Mouse (Mus musculus) cerebellum, adult 2 months (tissue): ENCODE measurements at regions not wholly inside any gene's neighbourhood (a gene's known extent, or its start where the extent isn't known, plus 50 kb on each side); places are given as distances from the start of the nearest gene placed in this dataset.

Experiments used
- DNase-seq, 2 experiments: peaks; one replicate each; pipeline ENCODE4 v3.0.0; 2021
- H3K27ac ChIP-seq: fragments of 200-500 bp; 2 replicates; pipeline ENCODE4 v1.5.1; 2012; ENCODE audit warnings: low read length, control low read depth, inconsistent platforms; ENCODE audit not compliant: insufficient read depth
- H3K27me3 ChIP-seq: fragments of 200-500 bp; 2 replicates; pipeline ENCODE4 v1.6.1; 2012; ENCODE audit warnings: inconsistent platforms, mild to moderate bottlenecking, low read length, moderate library complexity; ENCODE audit not compliant: control insufficient read depth, insufficient read depth
- H3K4me1 ChIP-seq: fragments of 200-500 bp; 2 replicates; pipeline ENCODE4 v1.6.1; 2011; ENCODE audit warnings: low read length; ENCODE audit not compliant: control insufficient read depth, insufficient read depth
- H3K4me3 ChIP-seq: fragments of 200-500 bp; replicated peaks from 2 replicates; pipeline ENCODE3; 2011; ENCODE audit warnings: mild to moderate bottlenecking, low read depth, low read length, control low read depth; ENCODE audit not compliant: insufficient read depth
- CTCF ChIP-seq: fragments of 200-500 bp; IDR thresholded peaks from 2 replicates; pipeline ENCODE4 v1.5.1; 2011; ENCODE audit warnings: low read depth, mild to moderate bottlenecking, control low read depth, low read length, moderate library complexity, borderline replicate concordance; ENCODE audit not compliant: insufficient read depth
- POLR2A ChIP-seq: fragments of 200-500 bp; IDR thresholded peaks from 2 replicates; pipeline ENCODE4 v1.6.1; 2011; ENCODE audit warnings: low read length, control low read depth, borderline replicate concordance; ENCODE audit not compliant: insufficient read depth
- WGBS: fragments of 180-500 bp; shearing (Covaris S2); methylation state at CpG from one replicate; pipeline ENCODE4 v1.1.7; 2018; 5-methylcytosine and 5-hydroxymethylcytosine counted together

DNA sequence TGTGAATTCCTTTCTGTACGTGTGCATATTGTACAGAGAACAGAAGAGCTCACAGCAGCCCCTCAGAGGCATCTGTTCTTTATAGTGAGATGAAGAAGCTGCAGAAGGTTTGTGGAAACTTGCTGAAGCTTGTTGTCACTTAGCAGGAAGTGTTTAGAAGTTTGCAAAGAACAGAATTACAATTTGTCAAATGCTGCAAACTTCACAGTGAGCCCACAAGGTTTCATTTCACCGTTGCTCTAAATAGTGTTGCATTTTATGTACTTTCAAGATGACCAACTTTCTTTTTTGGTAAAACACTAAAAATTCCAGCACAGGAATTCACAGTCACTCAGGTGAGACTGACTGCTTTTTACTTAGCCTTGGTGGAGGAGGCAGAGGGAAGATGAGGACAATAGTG is 649.5 kb downstream of the Cetn3 start:
- Histone ChIP-seq H3K4me3 (no peak overlapping the region), H3K4me1 (no peaks in the 10 kb centered on the region), H3K27ac (no peak overlapping the region), H3K27me3 (no peaks in the 10 kb centered on the region)
- no peak for DNase-seq
- no peak for TF ChIP-seq POLR2A
- TF ChIP-seq CTCF, result no peak
- 50% methylated on average over 2 of the region's 2 CpGs for WGBS

DNA sequence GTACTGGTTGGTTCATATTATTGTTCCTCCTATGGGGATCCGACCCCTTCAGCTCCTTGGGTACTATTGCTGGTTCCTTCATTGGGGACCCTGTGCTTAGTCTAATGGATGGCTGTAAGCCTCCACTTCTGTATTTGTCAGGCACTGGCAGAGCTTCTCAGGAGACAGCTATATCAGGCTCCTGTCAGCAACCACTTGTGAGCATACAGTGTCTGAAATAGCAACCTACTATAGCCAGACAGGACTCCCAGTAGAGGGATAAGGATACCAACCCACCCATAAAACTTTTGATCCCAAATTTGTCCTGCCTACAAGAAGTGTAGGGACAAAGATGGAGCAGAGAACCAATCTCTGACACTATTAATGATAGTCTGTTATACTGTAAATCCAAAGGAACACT is 656.4 kb downstream of the Cetn3 start:
- Histone ChIP-seq H3K27me3 (no peaks in the 10 kb centered on the region), H3K4me3 (no peak overlapping the region), H3K27ac (no peak overlapping the region), H3K4me1 (no peaks in the 10 kb centered on the region)
- TF ChIP-seq CTCF (no peak), POLR2A (no peak)
- no peak for DNase-seq
- 92% methylated on average over 1 of the region's 1 CpGs for WGBS

DNA sequence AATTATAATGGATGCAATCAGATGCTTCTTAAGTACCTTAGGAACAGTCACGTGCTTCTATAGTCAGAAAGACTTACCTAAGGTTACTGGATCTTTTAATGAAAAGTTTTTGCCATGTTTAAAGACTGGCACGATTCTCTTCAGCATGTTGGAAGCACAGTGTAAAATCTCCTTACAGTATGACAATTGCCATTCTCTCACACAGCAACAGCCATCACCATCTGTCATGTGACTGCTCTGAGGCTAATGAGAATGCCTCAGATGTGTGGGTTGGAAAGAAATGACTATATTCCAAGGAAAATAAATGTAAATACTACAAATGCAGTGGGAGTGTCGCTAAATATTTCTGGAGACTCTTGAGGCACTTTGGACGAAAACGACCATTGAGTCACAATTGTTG is 670.8 kb downstream of the Cetn3 start:
- no peaks in the 10 kb centered on the region for H3K4me1 ChIP-seq
- 72% methylated on average over 5 of the region's 5 CpGs for WGBS
- H3K4me3 ChIP-seq, result no peak overlapping the region

DNA sequence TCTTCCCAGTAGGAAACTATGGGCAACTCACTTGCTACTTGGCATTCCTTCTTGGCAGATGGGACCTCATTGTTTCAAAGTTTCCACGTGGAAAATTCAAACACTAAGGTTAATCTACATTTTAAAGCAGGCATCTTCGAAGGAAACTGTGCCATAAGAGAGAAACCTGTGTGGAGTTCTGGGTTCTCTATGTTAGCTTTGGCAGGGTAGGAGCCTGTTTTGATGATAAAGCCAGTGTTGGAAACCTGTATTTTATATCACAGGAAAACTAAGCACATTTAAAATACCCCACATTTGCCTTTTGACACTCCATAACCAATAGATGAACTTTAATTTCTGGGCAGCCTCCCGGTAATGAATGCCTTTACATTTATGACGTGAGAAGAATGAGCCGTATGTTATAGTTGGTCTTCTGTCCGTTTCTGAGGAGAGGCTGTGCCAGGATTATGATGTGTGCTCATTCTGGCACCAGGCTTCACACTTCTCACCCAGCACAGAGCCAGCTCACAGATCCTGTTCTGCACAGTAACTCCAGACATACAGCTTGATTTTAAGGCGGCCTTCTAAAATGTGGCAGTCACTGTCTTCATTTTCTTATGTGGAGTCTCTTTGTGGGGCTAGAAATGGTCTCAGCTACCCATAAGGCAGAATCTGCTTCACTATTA is 700.5 kb downstream of the Cetn3 start:
- Histone ChIP-seq H3K27ac (no peak overlapping the region), H3K4me1 (no peaks in the 10 kb centered on the region), H3K27me3 (no peaks in the 10 kb centered on the region), H3K4me3 (no peak overlapping the region)
- no peak for DNase-seq
- TF ChIP-seq POLR2A (no peak), CTCF (no peak)
- WGBS, result 16% methylated on average over 7 of the region's 7 CpGs

More for the DNA sequence above, 670.8 kb downstream of the Cetn3 start:
- Histone ChIP-seq H3K27me3 (no peaks in the 10 kb centered on the region), H3K27ac (no peak overlapping the region)
- DNase-seq, result no peak
- no peak for TF ChIP-seq POLR2A

DNA sequence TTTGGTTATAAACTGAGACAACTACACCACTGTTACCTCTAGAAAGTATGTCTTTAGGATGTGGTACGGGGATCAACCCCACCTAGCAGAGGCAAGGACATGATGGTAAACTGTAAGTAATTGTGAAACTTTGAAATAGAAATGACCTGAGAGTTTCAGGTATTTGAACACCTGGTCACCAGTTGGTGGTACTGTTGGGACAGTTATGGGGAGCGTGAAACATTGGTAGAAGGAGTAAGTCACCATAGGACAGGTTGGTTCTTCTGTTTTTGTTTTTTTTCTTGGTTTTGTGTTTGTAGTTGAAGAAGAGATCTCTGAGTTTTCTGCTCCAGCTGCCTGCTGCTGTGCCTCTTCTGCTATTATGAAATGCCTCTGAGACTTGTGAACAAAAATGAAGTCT is 713.7 kb downstream of the Cetn3 start:
- no peak overlapping the region for H3K27ac ChIP-seq
- no peak for DNase-seq
- WGBS, result 91% methylated on average over 2 of the region's 2 CpGs
- H3K4me3 ChIP-seq, result no peak overlapping the region
- no peaks in the 10 kb centered on the region for H3K4me1 ChIP-seq
- no peak for TF ChIP-seq CTCF
- no peak for TF ChIP-seq POLR2A
- no peaks in the 10 kb centered on the region for H3K27me3 ChIP-seq

DNA sequence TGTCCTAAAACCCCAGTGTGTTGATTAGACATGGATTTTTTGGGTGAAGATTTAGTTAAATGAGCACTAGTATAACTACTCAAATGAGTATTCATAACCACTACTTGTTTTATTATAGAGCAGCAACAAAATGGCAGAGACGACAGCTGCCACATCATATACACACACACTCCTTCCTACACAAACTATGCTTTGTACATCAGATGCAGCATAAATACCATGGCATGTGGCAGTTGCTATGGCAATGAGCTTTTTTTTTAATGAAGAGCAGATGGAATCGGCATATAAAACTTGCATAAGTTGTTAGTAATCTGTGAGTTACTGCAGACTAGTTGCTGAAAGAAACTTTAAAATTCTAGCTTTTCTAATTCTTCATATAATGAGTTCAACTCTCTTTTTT is 725.3 kb downstream of the Cetn3 start:
- Histone ChIP-seq H3K4me3 (no peak overlapping the region), H3K4me1 (no peaks in the 10 kb centered on the region), H3K27ac (no peak overlapping the region), H3K27me3 (no peaks in the 10 kb centered on the region)
- TF ChIP-seq CTCF, result no peak
- TF ChIP-seq POLR2A, result no peak
- WGBS, result 19% methylated on average over 2 of the region's 2 CpGs
- no peak for DNase-seq

DNA sequence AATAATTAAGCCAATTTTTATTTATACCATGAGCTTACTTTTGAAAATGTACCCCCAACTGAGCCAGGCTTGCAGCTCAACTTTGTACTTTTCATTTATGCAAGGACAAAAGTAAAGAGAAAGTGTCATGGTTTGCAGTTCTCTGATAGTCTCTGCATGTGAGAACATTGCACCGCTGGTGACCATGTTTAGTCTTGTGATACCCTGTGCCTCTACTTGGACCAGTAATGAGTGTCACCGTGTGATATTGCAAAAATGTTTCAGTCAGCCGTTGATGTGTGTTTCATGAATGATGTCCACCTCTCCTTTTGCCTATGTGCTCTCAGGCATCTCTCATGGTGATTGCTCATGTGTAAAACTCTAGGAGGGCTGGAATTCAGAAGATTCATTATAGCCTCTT is 726.6 kb downstream of the Cetn3 start:
- no peak for DNase-seq
- no peak overlapping the region for H3K4me3 ChIP-seq
- no peak for TF ChIP-seq POLR2A
- no peaks in the 10 kb centered on the region for H3K4me1 ChIP-seq
- H3K27ac ChIP-seq, result no peak overlapping the region
- 25% methylated on average over 3 of the region's 3 CpGs for WGBS
- H3K27me3 ChIP-seq, result no peaks in the 10 kb centered on the region
